Mouse (Mus musculus): ENCODE results near the gene Lancl1. TPM values are rescaled to one million over a fixed set of nuclear protein-coding genes. Genes with fewer than 3 reads are reported as not detected.

The Lancl1 gene
- polyA plus RNA-seq, 1 experiment, result 58.6 TPM

GRCm38 (mm10) chr1:66980129-66980528 is 58.5 kb downstream of the Lancl1 start:
- Histone ChIP-seq H3K27me3 (ENCODE audit: control insufficient read depth, insufficient read depth, insufficient read length) (no peaks in the 10 kb centered on the region), H3ac (ENCODE audit: control insufficient read depth, insufficient read length) (no peak overlapping the region), H3K79me2 (ENCODE audit: control insufficient read depth, insufficient read depth) (no peaks in the 10 kb centered on the region), H3K4me3 (no peak overlapping the region), H3K36me3 (ENCODE audit: control insufficient read depth, insufficient read depth) (no peaks in the 10 kb centered on the region), H3K4me2 (ENCODE audit: low read depth) (no peak overlapping the region)
- TF ChIP-seq USF1 (IDR thresholded peaks at IDR 0.05; ENCODE audit: low read depth), result no peak
- no peak for TF ChIP-seq MYOD1 (IDR thresholded peaks at IDR 0.05; ENCODE audit: control insufficient read depth in 1 of 3, insufficient read length in 2 of 3, low read depth in 2 of 3)
- TF ChIP-seq MAX (IDR thresholded peaks at IDR 0.05; ENCODE audit: low read depth), result no peak
- TF ChIP-seq REST (IDR thresholded peaks at IDR 0.05; ENCODE audit: insufficient read depth, insufficient read length), result no peak
- no peak for TF ChIP-seq SRF (IDR thresholded peaks at IDR 0.05; ENCODE audit: control insufficient read depth, insufficient read length, low read depth)
- no peak for TF ChIP-seq TCF3 (IDR thresholded peaks at IDR 0.05; ENCODE audit: insufficient read length, low read depth)
- TF ChIP-seq TCF12 (IDR thresholded peaks at IDR 0.05; ENCODE audit: insufficient read depth, poor library complexity, severe bottlenecking), result no peak
- no peak for TF ChIP-seq POLR2A (IDR thresholded peaks at IDR 0.05; ENCODE audit: insufficient read length, low read depth)
- no peak for TF ChIP-seq POLR2AphosphoS2 (IDR thresholded peaks at IDR 0.05; ENCODE audit: insufficient read length, low read depth)
- no peak for TF ChIP-seq E2F4 (IDR thresholded peaks at IDR 0.05; ENCODE audit: insufficient read depth)

- no peaks in the 10 kb centered on the region for H3K79me2 ChIP-seq (ENCODE audit: control insufficient read depth, insufficient read depth)
- H3ac ChIP-seq (ENCODE audit: control insufficient read depth, insufficient read length), result no peak overlapping the region
- no peaks in the 10 kb centered on the region for H3K27me3 ChIP-seq (ENCODE audit: control insufficient read depth, insufficient read depth, insufficient read length)
- TF ChIP-seq POLR2A (IDR thresholded peaks at IDR 0.05; ENCODE audit: insufficient read length, low read depth) (no peak), SRF (IDR thresholded peaks at IDR 0.05; ENCODE audit: control insufficient read depth, insufficient read length, low read depth) (no peak), POLR2AphosphoS2 (IDR thresholded peaks at IDR 0.05; ENCODE audit: insufficient read length, low read depth) (no peak), REST (IDR thresholded peaks at IDR 0.05; ENCODE audit: insufficient read depth, insufficient read length) (no peak), MAX (IDR thresholded peaks at IDR 0.05; ENCODE audit: low read depth) (no peak), MYOG (IDR thresholded peaks at IDR 0.05; ENCODE audit: control insufficient read depth in 1 of 3, insufficient read depth in 1 of 3, insufficient read length in 2 of 3, low read depth in 2 of 3) (no peak), TCF3 (IDR thresholded peaks at IDR 0.05; ENCODE audit: insufficient read length, low read depth) (no peak), USF1 (IDR thresholded peaks at IDR 0.05; ENCODE audit: low read depth) (no peak), E2F4 (IDR thresholded peaks at IDR 0.05; ENCODE audit: insufficient read depth) (no peak), CEBPB (IDR thresholded peaks at IDR 0.05; ENCODE audit: insufficient read depth, poor library complexity, severe bottlenecking) (no peak), TCF12 (IDR thresholded peaks at IDR 0.05; ENCODE audit: insufficient read depth, poor library complexity, severe bottlenecking) (no peak), MYOD1 (IDR thresholded peaks at IDR 0.05; ENCODE audit: control insufficient read depth in 1 of 3, insufficient read length in 2 of 3, low read depth in 2 of 3) (no peak)
- no peak overlapping the region for H3K4me2 ChIP-seq (ENCODE audit: low read depth)
- H3K36me3 ChIP-seq (ENCODE audit: control insufficient read depth, insufficient read depth), result no peaks in the 10 kb centered on the region
- no peak overlapping the region for H3K4me3 ChIP-seq
These were observed 63.2 kb downstream of the Lancl1 start for GRCm38 (mm10) chr1:66975456-66975855.

- H3K4me3 ChIP-seq, result no peak overlapping the region
- no peaks in the 10 kb centered on the region for H3K79me2 ChIP-seq (ENCODE audit: control insufficient read depth, insufficient read depth)
- H3K27me3 ChIP-seq (ENCODE audit: control insufficient read depth, insufficient read depth, insufficient read length), result no peaks in the 10 kb centered on the region
- no peak overlapping the region for H3ac ChIP-seq (ENCODE audit: control insufficient read depth, insufficient read length)
- no peaks in the 10 kb centered on the region for H3K36me3 ChIP-seq (ENCODE audit: control insufficient read depth, insufficient read depth)
- no peak for TF ChIP-seq E2F4 (IDR thresholded peaks at IDR 0.05; ENCODE audit: insufficient read depth)
- no peak for TF ChIP-seq TCF3 (IDR thresholded peaks at IDR 0.05; ENCODE audit: insufficient read length, low read depth)
- peak in 2 of 3 experiments; percentile 81 to 92 for TF ChIP-seq MYOD1 (IDR thresholded peaks at IDR 0.05; ENCODE audit: control insufficient read depth in 1 of 3, insufficient read length in 2 of 3, low read depth in 2 of 3)
- TF ChIP-seq MYOG (IDR thresholded peaks at IDR 0.05; ENCODE audit: control insufficient read depth in 1 of 3, insufficient read depth in 1 of 3, insufficient read length in 2 of 3, low read depth in 2 of 3), result peak in 2 of 3 experiments; percentile 71 to 73
- H3K4me2 ChIP-seq (ENCODE audit: low read depth), result no peak overlapping the region
These were observed 73.8 kb downstream of the Lancl1 start for GRCm38 (mm10) chr1:66964857-66965256.

GRCm38 (mm10) chr1:66960536-66961243 is 78.0 kb downstream of the Lancl1 start:
- TF ChIP-seq SRF (IDR thresholded peaks at IDR 0.05; ENCODE audit: control insufficient read depth, insufficient read length, low read depth), result no peak
- TF ChIP-seq MYOG (IDR thresholded peaks at IDR 0.05; ENCODE audit: control insufficient read depth in 1 of 3, insufficient read depth in 1 of 3, insufficient read length in 2 of 3, low read depth in 2 of 3), result no peak
- TF ChIP-seq POLR2AphosphoS2 (IDR thresholded peaks at IDR 0.05; ENCODE audit: insufficient read length, low read depth), result no peak
- TF ChIP-seq E2F4 (IDR thresholded peaks at IDR 0.05; ENCODE audit: insufficient read depth), result no peak
- TF ChIP-seq TCF12 (IDR thresholded peaks at IDR 0.05; ENCODE audit: insufficient read depth, poor library complexity, severe bottlenecking), result no peak
- TF ChIP-seq MYOD1 (IDR thresholded peaks at IDR 0.05; ENCODE audit: control insufficient read depth in 1 of 3, insufficient read length in 2 of 3, low read depth in 2 of 3), result no peak
- no peak for TF ChIP-seq POLR2A (IDR thresholded peaks at IDR 0.05; ENCODE audit: insufficient read length, low read depth)
- no peak for TF ChIP-seq MAX (IDR thresholded peaks at IDR 0.05; ENCODE audit: low read depth)
- TF ChIP-seq USF1 (IDR thresholded peaks at IDR 0.05; ENCODE audit: low read depth), result no peak
- TF ChIP-seq TCF3 (IDR thresholded peaks at IDR 0.05; ENCODE audit: insufficient read length, low read depth), result no peak
- TF ChIP-seq CEBPB (IDR thresholded peaks at IDR 0.05; ENCODE audit: insufficient read depth, poor library complexity, severe bottlenecking), result no peak
- TF ChIP-seq REST (IDR thresholded peaks at IDR 0.05; ENCODE audit: insufficient read depth, insufficient read length), result no peak
- Histone ChIP-seq H3K4me2 (ENCODE audit: low read depth) (no peak overlapping the region), H3ac (ENCODE audit: control insufficient read depth, insufficient read length) (no peak overlapping the region), H3K4me3 (no peak overlapping the region), H3K36me3 (ENCODE audit: control insufficient read depth, insufficient read depth) (no peaks in the 10 kb centered on the region), H3K79me2 (ENCODE audit: control insufficient read depth, insufficient read depth) (no peaks in the 10 kb centered on the region), H3K27me3 (ENCODE audit: control insufficient read depth, insufficient read depth, insufficient read length) (no peaks in the 10 kb centered on the region)
